Mouse (Mus musculus): ENCODE results near the gene Plppr3.

DNA sequence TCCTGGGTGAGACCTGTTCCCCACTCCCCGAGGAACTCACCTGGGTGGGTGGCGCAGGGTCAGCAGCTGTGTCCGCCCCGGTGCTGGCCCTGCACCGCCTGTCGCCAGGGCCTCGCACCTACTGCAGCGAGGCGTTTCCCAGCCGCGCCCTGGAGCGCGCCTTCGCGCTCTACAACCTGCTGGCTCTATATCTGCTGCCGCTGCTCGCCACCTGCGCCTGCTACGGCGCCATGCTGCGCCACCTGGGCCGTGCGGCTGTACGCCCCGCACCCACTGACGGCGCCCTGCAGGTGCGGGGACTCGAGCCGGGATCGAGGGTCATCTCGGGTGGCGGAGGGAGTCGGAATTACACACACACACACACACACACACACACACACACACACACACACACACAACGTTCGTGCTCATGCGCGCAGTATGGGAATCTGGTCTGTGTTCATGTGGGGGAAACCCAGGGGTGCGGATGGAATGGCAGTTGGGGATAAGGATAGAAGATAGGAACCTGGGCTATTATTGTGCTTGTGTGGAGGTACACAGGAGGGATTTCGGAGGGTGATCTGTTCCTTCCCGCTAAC, 46.6 kb upstream of the Plppr3 start, which contains the start of gene R3hdm4:
- TF ChIP-seq POLR2AphosphoS2 (IDR thresholded peaks at IDR 0.05; ENCODE audit: insufficient read length, low read depth) (no peak), USF1 (IDR thresholded peaks at IDR 0.05; ENCODE audit: low read depth) (no peak), POLR2A (IDR thresholded peaks at IDR 0.05; ENCODE audit: insufficient read length, low read depth) (no peak), MAX (IDR thresholded peaks at IDR 0.05; ENCODE audit: low read depth) (no peak), TCF12 (IDR thresholded peaks at IDR 0.05; ENCODE audit: insufficient read depth, poor library complexity, severe bottlenecking) (no peak), MYOG (IDR thresholded peaks at IDR 0.05; ENCODE audit: control insufficient read depth in 1 of 3, insufficient read depth in 1 of 3, insufficient read length in 2 of 3, low read depth in 2 of 3) (no peak)

All from myocyte (in vitro differentiated cells).